Mouse (Mus musculus) midbrain, embryonic 16.5 days (tissue): ENCODE measurements around the gene U90926. TPM values are rescaled to one million over a fixed set of nuclear protein-coding genes. Genes with fewer than 3 reads are reported as not detected.
"Not testable (repeated sequence)": the region's sequence is repeated elsewhere in the genome, so short reads cannot be mapped to it uniquely, and the experiment has no call there.

Experiments
- ATAC-seq: fragments of 200-750 bp; cut with Nextera tagmentation; 2 replicates; pipeline ENCODE4 v1.8.0; 2017; ENCODE audit warnings: moderate TSS enrichment
- H3K27ac ChIP-seq: fragments of 300-500 bp; sonication (generic); 2 replicates; pipeline ENCODE4 v1.5.1; 2014; ENCODE audit warnings: mild to moderate bottlenecking, low read length, mixed read lengths
- H3K27me3 ChIP-seq: fragments of 300-500 bp; sonication (generic); 2 replicates; pipeline ENCODE4 v1.6.1; 2014; ENCODE audit warnings: low read depth, low read length, mixed read lengths; ENCODE audit not compliant: control insufficient read depth, insufficient read depth
- H3K36me3 ChIP-seq: fragments of 300-500 bp; sonication (generic); 2 replicates; pipeline ENCODE4 v1.6.1; 2014; ENCODE audit warnings: mild to moderate bottlenecking, low read length, moderate library complexity, mixed read lengths; ENCODE audit not compliant: control insufficient read depth, insufficient read depth
- H3K4me1 ChIP-seq: fragments of 300-500 bp; sonication (generic); 2 replicates; pipeline ENCODE4 v1.6.1; 2014; ENCODE audit warnings: mild to moderate bottlenecking, low read length, mixed read lengths; ENCODE audit not compliant: control insufficient read depth, insufficient read depth
- H3K4me2 ChIP-seq: fragments of 300-500 bp; sonication (generic); 2 replicates; pipeline ENCODE4 v1.6.1; 2014; ENCODE audit warnings: mild to moderate bottlenecking, low read length, mixed read lengths
- H3K4me3 ChIP-seq: fragments of 300-500 bp; sonication (generic); 2 replicates; pipeline ENCODE4 v1.5.1; 2014; ENCODE audit warnings: low read depth, mild to moderate bottlenecking, low read length, moderate library complexity, mixed read lengths
- H3K9ac ChIP-seq: fragments of 300-500 bp; sonication (generic); 2 replicates; pipeline ENCODE4 v1.6.1; 2014; ENCODE audit warnings: low read depth, low read length, mixed read lengths
- H3K9me3 ChIP-seq: fragments of 300-500 bp; sonication (generic); replicated peaks from 2 replicates; pipeline ENCODE4 v1.6.1; 2014; ENCODE audit warnings: mild to moderate bottlenecking, low read length, mixed read lengths; ENCODE audit not compliant: control insufficient read depth, poor library complexity, severe bottlenecking
- WGBS: fragments of 180-500 bp; shearing (Covaris S2); extraction: QIAGEN DNeasy Blood & Tissue Kit; methylation state at CpG from one replicate; pipeline ENCODE4 v1.1.7; 2014; 5-methylcytosine and 5-hydroxymethylcytosine counted together
- polyA plus RNA-seq: library from polyadenylated mRNA; unstranded; fragments of >200 nt; fragmentation: Nextera tagmentation; extraction: Ambion mirVana; gene quantifications from 2 replicates; pipeline ENCODE4 v1.2.1, GENCODE M21; 2015

U90926 gene
- polyA plus RNA-seq, 1 experiment from 2014 or later = not detected

GRCm38 (mm10) chr5:92204162-92205036 is 10.8 kb downstream of the U90926 start:
- Histone ChIP-seq H3K9me3 (no peaks in the 10 kb centered on the region), H3K27ac (no peak overlapping the region), H3K27me3 (no peaks in the 10 kb centered on the region), H3K36me3 (peaks cover 40% of the 10 kb centered on the region), H3K4me2 (no peak overlapping the region), H3K9ac (no peak overlapping the region), H3K4me1 (no peaks in the 10 kb centered on the region), H3K4me3 (no peak overlapping the region)
- no peak for ATAC-seq
- 91% methylated on average over 6 of the region's 6 CpGs for WGBS

GRCm38 (mm10) chr5:92198266-92198665 is 16.9 kb downstream of the U90926 start:
- Histone ChIP-seq H3K36me3 (peaks cover 42% of the 10 kb centered on the region), H3K9ac (no peak overlapping the region), H3K27me3 (no peaks in the 10 kb centered on the region), H3K4me1 (0 out of 2 replicates have a peak, but pooled peaks cover 3% of the 10 kb centered on the region), H3K27ac (peak overlapping the region; percentile 11; the same call in 1 of the 2 replicates), H3K4me2 (no peak overlapping the region), H3K9me3 (no peaks in the 10 kb centered on the region), H3K4me3 (no peak overlapping the region)
- no peak for ATAC-seq
- 66% methylated on average over 8 of the region's 8 CpGs for WGBS

- Histone ChIP-seq H3K36me3 (peaks cover 45% of the 10 kb centered on the region), H3K9ac (no peak overlapping the region)
- peak; percentile 87 for ATAC-seq
These were observed 18.1 kb downstream of the U90926 start for GRCm38 (mm10) chr5:92196895-92197811.

GRCm38 (mm10) chr5:92195716-92196115 is 19.5 kb downstream of the U90926 start:
- H3K4me3 ChIP-seq, H3K4me1 ChIP-seq, H3K27ac ChIP-seq, H3K4me2 ChIP-seq, H3K9ac ChIP-seq, H3K27me3 ChIP-seq, H3K9me3 ChIP-seq: not testable (repeated sequence)
- 0 out of 2 replicates have a peak, but pooled peaks have one; percentile 54 for ATAC-seq
- WGBS = 45% methylated on average over 2 of the region's 2 CpGs
- H3K36me3 ChIP-seq = peaks cover 39% of the 10 kb centered on the region

More at GRCm38 (mm10) chr5:92196895-92197811, 18.1 kb downstream of the U90926 start:
- 0 out of 2 replicates have a peak, but pooled peaks cover 3% of the 10 kb centered on the region for H3K4me1 ChIP-seq
- H3K9me3 ChIP-seq = no peaks in the 10 kb centered on the region
- 50% methylated on average over 15 of the region's 15 CpGs for WGBS
- H3K27me3 ChIP-seq = no peaks in the 10 kb centered on the region
- H3K27ac ChIP-seq = peak overlapping the region; percentile 8; the same call in 1 of the 2 replicates
- no peak overlapping the region for H3K4me2 ChIP-seq
- no peak overlapping the region for H3K4me3 ChIP-seq

GRCm38 (mm10) chr5:92188881-92189483 is 26.2 kb downstream of the U90926 start:
- no peak overlapping the region for H3K4me3 ChIP-seq
- no peaks in the 10 kb centered on the region for H3K9me3 ChIP-seq
- H3K27me3 ChIP-seq = no peaks in the 10 kb centered on the region

GRCm38 (mm10) chr5:92183071-92183830 is 32.0 kb downstream of the U90926 start:
- H3K9ac ChIP-seq = no peak overlapping the region
- H3K27me3 ChIP-seq = no peaks in the 10 kb centered on the region
- ATAC-seq = no peak
- no peak overlapping the region for H3K27ac ChIP-seq
- H3K4me2 ChIP-seq = no peak overlapping the region
- no peak overlapping the region for H3K4me3 ChIP-seq
- no peaks in the 10 kb centered on the region for H3K9me3 ChIP-seq
- WGBS = 91% methylated on average over 8 of the region's 8 CpGs
- peaks cover 36% of the 10 kb centered on the region for H3K36me3 ChIP-seq
- H3K4me1 ChIP-seq = no peaks in the 10 kb centered on the region

More at GRCm38 (mm10) chr5:92188881-92189483, 26.2 kb downstream of the U90926 start:
- WGBS = 98% methylated on average over 7 of the region's 7 CpGs
- Histone ChIP-seq H3K4me1 (no peaks in the 10 kb centered on the region), H3K36me3 (peaks cover 36% of the 10 kb centered on the region), H3K9ac (no peak overlapping the region), H3K27ac (no peak overlapping the region), H3K4me2 (no peak overlapping the region)
- no peak for ATAC-seq

GRCm38 (mm10) chr5:92165976-92166375 is 49.2 kb downstream of the U90926 start:
- Histone ChIP-seq H3K4me1 (no peaks in the 10 kb centered on the region), H3K27ac (no peak overlapping the region), H3K27me3 (no peaks in the 10 kb centered on the region), H3K9me3 (no peaks in the 10 kb centered on the region), H3K4me2 (no peak overlapping the region), H3K9ac (no peak overlapping the region), H3K36me3 (peaks cover 9% of the 10 kb centered on the region), H3K4me3 (no peak overlapping the region)
- WGBS = 94% methylated on average over 6 of the region's 6 CpGs
- ATAC-seq = no peak
